Mouse (Mus musculus) gastrocnemius, adult 8-10 months (tissue): ENCODE measurements around the gene Hoxa7. TPM values are rescaled to one million over a fixed set of nuclear protein-coding genes. Genes with fewer than 3 reads are reported as not detected.

Source experiments
- DNase-seq, 2 experiments: peaks; one replicate each; pipeline ENCODE4 v3.0.0; 2022; ENCODE audit warnings: low spot score in 2 of 2
- total RNA-seq, 4 experiments: library from RNA; stranded (reverse); gene quantifications; 2 replicates each; pipeline ENCODE4 v1.2.4; 2022

Hoxa7 gene
- total RNA-seq, 4 experiments from 2014 or later, result 4.7 to 5.9 (median 5.4) TPM

DNA sequence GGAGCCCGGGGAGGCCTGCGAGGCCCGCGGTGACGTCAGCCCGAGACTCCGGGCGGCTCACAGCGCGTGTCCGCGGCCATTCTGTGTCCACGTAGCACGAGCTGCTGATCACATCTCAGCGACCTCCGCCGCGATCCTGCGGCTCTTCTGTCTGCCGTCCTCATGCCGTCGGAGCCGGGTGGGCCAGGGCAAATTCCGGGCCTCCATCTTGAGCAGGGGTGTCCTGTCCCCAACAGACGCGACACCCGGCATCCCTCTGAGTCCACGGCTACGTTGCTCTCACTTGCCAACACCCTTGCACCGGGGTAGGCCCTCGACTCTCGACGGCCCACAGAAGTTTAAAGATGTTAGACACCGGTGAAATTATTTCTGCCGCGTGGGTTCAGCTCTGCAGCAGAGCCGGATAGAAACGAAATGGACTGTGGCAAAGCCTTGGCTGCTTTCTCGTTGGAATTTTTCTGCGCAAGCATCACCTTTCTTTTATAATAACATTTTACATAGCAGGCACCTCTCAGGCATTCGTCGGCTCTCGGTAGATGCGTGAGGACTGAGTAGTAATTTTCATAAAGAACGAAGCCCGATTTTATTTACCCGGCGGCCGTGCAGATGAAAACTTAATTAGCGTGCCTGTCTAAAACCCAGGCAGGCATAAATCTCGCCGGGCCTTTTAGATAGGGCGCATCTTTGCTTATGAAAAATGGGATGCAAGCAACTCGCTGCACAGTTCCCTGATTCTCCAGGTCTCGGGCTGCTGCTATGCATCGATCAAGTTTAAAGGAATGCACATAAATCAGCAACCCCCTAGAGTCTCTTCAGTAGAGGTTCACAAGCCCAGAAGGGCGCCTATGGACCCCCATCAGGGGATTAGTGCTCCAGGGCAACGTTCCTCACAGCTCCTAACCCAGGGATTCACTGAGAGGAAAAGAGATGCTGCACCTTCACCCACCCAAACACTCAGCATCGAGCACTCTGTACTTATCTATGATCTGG lies 32.2 kb upstream of the Hoxa7 start:
- DNase-seq, result no peak

DNA sequence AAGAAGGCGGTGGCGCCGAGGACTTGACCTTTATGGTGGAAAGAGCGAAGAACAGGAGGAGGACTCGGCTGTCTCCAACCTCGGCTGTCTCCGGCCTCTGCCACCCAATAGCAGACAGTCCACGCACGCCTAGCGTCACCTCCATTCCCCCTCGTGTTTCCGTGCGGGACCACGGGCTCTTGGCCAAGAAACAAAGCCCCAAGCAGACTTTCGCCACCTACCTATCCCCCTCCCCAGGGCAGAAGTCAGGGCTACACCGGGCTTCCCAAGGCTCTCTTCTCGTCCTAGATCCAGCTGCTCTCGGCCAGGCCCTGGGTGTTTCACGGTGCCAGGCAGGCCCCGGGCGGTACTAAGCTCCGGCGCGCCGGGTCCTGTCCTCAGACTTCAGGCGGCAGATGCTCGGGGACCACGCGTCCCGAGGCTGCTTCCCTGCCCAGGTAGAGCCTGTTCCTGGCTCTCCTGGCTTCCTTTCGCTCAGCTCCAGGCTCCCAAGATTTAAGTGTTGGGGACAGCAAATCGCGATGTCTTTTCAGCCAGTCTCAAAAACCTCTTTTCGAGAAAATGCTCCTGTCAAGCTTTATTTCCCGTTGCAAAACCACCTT lies 31.2 kb upstream of the Hoxa7 start:
- no peak for DNase-seq

DNA sequence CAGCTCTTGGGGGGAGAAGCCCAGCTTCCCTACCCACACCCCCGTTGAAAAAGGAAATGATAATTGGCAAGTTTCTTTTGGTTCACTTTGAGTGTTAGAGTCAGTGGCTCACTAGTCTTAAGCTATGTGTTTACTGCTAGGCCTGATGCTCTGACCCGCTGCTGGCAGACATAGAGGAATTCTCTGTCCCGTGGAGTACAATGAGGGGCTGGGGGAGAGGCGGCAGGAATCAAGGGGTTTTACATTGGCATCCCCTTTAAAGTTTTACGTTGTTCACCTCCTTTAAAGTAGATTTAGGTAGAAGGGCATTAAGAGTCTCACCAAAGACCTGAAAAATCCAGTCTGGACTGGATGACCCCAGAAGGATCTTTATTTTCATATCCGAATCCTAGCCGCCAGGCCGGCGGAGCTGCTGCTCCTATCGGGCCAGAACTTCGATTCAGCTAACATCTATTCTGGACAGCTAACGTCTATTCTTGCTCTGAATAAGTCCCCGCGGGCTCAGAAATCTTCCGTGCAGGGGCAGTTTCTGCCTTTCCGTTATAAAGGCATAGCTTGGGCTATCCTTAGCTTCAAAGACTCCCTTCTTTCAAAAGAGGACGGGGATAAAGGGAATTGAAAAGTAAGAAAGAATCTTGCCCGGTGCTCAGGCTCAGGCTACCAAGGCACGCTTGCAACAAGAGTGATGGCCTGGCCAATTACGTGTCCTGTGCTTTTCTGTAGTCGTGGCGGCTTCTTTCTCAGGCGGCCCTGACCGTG lies 30.5 kb upstream of the Hoxa7 start:
- no peak for DNase-seq

- no peak for DNase-seq
Observed at GRCm38 (mm10) chr6:52251177-52251879, 29.7 kb upstream of the Hoxa7 start.

DNA sequence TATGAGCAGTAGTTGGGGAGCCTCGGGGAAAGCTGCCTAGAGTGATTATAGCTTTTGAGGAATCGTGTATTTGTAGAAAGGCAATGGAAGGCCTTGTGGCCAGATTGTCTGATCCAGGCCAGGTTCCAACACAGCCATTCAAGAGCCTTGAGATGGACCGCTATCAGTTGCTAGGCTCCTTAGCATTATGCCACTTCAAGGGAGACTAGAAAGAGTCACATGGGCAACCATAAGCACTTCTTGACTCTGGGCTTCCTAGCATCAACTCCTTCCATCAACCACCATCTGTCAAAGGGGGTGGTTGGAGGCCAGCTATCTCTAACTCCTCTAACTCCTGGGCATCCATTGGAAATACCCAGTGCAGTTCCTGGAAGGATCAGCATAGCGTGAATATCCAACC lies 28.2 kb upstream of the Hoxa7 start:
- DNase-seq, result no peak

DNA sequence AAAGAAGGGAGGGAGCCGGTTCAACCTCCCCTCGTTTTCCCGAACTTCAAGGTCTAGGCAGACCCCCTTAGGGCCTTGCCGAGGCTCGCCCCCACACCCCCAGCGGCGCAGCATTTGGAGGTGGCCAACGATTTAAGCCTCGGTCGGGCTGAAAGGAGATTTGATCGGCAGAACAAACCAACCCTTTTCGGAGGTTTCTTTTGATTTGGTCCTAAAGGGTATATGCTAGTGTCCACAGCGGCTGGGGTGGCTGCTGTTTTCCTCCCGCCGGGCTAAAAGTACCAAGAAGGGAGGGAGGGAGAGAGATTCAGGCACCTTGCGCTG lies 27.7 kb upstream of the Hoxa7 start:
- no peak for DNase-seq

GRCm38 (mm10) chr6:52248638-52249414 lies 27.2 kb upstream of the Hoxa7 start:
- no peak for DNase-seq

DNA sequence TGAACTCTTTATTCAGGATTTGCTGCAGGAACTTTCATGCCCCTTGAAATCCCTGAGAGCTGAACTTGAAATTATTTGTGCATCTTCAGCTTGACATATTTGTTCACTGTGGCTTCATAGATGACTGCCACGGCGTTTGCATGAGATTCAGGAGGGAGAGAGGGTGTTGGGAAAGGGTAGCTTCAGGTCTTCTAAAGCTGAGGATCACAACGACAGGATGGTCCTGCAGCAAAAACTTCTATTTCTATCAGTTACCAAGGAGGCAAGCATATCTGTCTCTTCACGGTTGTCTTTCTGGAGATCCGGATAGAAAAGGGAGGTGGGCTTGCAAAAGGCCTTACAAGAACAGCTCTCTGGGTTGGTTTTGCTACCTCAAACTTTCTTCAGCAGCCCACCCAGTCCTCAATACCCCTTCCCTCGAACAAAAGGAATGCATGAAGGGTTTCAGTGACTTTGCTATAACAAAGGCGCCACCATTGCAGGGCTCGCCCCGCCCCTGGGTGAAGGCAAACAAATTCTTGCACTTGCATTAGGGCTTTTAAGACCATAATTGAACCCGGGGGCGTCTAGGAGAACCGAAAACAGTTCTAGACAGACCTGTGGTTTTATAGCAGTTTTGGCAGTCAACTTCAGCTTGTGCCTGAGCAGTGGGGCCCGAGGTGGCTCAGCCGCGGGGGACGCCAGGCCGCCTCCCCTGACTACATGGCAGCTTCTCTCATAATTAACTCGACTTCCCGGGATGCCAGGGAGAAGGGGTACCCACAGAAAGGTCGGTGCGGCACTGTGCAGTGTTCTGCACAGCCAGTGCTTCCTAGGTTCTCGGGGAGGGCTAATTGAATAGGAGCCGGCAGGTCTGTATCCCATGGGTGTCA lies 26.3 kb upstream of the Hoxa7 start:
- no peak for DNase-seq

DNA sequence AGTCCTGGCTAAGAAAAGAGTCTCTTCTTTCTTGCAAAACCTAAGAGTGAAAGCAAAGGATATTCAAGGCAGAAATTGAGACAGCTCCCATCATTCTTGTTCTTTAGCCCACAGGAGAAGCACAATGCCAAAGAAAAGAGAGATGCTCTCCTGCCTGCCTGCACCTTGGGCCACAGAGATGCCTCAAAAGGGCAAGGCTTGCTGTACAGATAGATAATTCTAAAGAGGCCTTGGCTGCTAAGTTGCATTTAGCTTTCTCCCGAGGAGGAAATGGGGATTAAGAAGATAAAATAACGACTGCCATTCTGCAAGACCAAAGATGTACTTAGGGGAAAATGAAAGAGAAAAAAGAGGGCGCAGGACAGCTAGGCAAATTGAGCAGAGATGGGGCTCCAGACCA lies 25.3 kb upstream of the Hoxa7 start:
- DNase-seq, result no peak

DNA sequence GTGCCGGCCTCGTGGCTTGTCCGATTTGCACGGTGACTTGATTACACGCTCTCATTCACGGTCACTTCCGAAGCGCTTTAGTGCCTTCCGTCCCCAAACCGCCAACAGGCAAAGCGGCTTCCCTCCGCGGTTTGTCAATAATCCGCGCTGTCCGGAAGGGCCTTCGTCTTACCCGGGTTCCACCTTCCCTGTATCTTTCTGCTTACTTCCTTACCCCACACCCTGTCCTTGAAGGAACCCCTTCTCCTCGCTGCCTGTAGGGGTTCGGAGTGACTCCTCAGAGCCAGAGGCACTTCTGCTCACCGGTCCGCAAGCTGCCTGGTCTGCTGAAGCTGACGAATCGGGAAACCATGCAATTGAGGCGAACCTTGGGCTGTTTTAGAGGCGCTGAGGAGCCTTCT lies 24.7 kb upstream of the Hoxa7 start:
- DNase-seq, result peak in 1 of 2 experiments; percentile 10

GRCm38 (mm10) chr6:52245757-52246142 lies 24.1 kb upstream of the Hoxa7 start, which contains the start of gene Hoxa11:
Gene Hoxa11, minus strand, starts transcription at chr6:52245810.
- no peak for DNase-seq

DNA sequence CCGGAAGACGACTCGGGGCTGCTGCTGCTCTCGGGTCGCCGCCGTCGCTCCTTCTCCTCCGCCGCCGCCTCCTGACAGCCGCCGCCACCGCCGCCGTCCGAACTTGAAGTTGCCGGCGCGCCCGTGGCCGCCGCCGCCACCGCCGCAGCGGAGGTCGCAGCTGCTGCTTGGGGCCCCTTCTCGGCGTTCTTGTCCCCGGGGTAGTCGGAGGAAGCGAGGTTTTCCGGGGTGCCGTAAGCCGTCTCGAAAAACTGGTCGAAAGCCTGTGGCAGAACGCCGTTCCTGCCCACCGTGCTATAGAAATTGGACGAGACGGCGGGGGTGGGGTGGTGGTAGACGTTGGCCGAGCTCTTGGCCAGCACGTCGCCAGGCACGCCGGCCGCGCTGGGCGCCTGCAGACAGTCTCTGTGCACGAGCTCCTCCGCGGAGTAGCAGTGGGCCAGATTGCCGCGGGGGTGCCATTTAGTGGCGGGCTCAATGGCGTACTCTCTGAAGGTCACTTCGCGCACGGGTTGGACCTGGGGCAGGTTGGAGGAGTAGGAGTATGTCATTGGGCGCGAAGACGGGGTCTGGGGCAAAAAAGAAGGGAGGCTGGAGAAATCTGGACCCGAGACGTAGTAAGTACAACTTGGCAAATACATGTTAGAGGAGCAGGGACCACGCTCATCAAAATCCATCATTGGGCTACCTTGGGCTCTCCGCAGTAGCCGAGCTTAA lies 23.5 kb upstream of the Hoxa7 start:
- DNase-seq, result peak in 1 of 2 experiments; percentile 30

- no peak for DNase-seq
Observed at GRCm38 (mm10) chr6:52244471-52245039, 22.9 kb upstream of the Hoxa7 start.

- DNase-seq, result no peak
Observed at GRCm38 (mm10) chr6:52243681-52244121, 22.0 kb upstream of the Hoxa7 start.

DNA sequence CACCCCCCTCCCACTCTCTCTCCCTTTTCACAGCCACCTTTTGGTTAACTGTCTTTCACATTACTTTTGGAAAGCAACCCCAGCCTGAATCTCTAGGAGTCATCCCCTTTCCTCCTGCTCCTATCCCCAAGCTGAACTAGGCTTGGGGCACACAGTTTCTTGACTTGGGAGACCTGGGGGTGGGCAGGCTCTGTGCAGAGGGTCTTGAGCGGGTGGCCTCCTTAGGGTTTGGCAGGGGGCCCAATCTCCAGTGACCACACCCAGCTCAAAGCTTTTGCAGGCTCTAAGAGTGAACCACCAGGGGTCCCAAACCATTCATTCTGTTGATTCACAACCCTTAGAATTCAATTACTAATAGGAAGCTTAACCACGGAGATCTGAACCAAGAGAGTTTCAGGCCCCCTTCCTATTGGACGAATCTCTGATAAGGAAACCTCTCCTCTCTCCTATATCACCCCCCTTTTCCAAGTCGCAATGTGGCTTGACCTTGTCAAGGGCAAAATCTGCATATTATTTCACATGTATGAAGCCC lies 21.2 kb upstream of the Hoxa7 start:
- DNase-seq, result no peak

- no peak for DNase-seq
Observed at GRCm38 (mm10) chr6:52241001-52241621, 19.5 kb upstream of the Hoxa7 start.

GRCm38 (mm10) chr6:52240389-52241000 lies 18.8 kb upstream of the Hoxa7 start, which contains the start of gene Hoxa10:
Gene Hoxa10, minus strand, starts transcription at chr6:52240854.
- peak; percentile 80 to 85 for DNase-seq
